Mouse (Mus musculus): ENCODE measurements around the gene Iba57.
"Not testable (repeated sequence)": the region's sequence is repeated elsewhere in the genome, so short reads cannot be mapped to it uniquely, and the experiment has no call there.

Gene Iba57

DNA sequence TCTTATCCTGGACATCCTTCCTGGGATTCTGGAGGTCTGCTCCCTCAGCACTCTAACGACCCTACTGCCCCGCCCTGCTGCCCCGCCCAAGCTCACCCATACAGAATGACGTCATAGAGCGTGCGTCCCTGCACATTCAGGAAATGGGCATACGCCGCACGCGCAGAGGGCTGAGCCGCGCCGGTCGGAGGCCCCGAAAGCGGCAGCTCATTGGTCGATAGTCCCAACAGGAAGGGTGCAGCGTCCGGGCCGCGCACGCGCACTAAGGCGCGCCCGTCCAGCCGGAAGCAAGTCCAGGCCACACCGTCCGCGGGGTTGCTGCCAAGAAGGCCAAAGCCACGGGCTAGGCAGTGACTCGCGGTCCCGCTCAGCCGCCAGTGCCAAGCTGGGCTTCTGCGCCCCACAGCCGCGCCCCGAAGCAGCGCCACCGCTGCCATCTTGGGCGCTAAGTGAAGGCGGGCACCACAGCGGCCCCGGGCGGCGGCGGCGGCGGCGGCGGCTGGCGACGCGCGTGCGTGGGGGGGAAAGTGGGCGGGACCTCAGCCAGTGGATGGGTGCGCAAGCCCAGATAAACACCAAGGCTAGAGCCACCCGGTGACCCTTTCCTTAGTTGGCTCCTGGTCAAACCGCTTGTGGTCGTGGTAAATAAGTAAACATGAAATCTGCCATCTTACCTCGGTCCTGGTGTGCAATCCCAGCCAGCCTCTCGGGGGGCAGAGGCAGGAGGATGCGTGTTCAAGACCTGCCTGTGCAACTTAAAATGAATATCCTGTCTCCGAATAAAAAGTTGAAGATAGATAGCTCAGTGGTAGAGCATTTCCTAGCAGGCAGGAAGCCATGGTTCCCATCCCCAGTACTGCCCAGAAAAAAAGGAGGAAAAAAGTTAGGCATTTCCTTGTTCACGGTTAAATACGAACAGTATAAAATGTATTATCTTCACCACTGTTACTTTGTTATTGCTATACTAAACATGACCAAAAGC lies at the start of gene Iba57:
Gene Iba57 (minus strand): TSS at position 485 of the 982 bp plus-strand sequence.
- DNase-seq (ENCODE audit: low read depth) = peak; percentile 93

- no peak for DNase-seq (ENCODE audit: low read depth)
These were observed 49.5 kb upstream of the Iba57 start for GRCm38 (mm10) chr11:59212892-59213494.

GRCm38 (mm10) chr11:59212320-59212719 lies 48.8 kb upstream of the Iba57 start:
- DNase-seq (ENCODE audit: low read depth) = not testable (repeated sequence)

DNA sequence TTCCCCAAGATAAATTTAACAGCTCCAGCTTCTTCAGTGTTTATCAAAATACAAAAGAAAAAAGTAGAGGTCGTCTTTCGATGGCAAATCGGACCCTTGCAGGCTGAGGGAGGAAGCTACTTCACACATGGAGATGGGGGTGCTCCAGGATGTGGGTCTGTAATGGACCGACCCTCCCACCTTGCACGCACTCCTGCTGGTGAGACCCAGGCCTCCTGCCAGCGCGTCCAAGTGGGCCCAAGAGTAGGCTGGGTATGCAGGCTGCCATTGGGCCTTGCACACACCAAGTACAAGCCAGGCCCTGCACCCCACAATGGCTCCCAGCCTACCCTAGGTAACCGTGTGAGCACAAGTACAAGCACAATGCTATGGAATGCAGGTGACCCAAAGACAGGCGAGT lies 48.0 kb upstream of the Iba57 start:
- DNase-seq (ENCODE audit: low read depth) = not testable (repeated sequence)

GRCm38 (mm10) chr11:59210020-59210419 lies 46.5 kb upstream of the Iba57 start:
- DNase-seq (ENCODE audit: low read depth) = no peak

- DNase-seq (ENCODE audit: low read depth) = no peak
These were observed 46.0 kb upstream of the Iba57 start for GRCm38 (mm10) chr11:59209580-59209979.

DNA sequence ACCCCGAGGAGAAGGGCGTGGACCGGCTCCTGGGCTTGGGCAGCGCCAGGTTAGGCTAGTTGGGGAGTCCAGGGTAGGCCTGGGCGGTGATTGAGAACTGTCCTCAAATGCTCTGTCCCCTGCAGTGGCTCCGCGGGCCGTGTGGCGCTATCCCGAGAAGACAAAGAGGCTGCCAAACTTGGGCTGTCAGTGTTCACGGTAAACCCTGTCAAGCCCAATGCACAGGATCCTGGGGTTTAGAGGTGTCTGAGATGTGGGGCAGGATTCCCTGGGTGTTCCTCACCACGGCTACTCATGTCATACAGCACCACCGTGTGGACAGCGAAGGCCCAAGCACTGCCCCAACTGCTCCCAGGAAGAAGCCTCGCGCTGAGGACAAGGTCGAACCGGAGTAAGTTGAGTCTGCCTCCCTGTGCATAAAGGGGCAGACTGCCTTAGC lies 45.5 kb upstream of the Iba57 start:
- peak; percentile 77 for DNase-seq (ENCODE audit: low read depth)

DNA sequence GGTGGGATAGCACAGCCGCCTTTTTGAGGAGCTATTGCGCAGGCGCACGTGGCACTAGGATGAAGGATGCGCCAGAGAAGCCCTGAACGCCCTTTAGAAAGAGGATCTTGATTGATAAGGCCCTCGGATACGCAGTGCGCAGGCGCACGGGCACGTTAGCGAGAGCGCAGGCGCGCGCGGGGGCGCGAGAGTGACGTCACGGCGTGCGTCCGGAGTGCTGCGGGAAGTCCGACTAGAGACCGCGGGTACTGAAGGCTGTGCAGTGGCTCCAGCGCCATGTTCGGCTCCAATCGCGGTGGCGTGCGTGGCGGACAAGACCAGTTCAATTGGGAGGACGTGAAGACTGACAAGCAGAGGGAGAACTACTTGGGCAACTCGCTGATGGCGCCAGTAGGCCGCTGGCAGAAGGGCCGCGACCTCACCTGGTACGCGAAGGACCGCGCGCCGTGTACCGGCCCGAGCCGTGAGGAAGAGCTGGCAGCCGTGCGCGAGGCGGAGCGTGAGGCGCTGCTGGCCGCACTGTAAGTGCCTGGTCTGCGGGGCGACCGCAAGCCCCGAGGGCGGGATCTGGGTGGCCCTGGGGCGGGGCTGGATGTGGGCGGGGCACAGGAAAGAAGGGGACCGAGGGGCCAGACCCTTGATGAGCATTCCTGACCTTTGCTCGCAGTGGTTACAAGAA lies 44.8 kb upstream of the Iba57 start, which contains the start of gene 2310033P09Rik:
Gene 2310033P09Rik (plus strand): TSS at position 169 of the 679 bp plus-strand sequence.
- peak; percentile 90 for DNase-seq (ENCODE audit: low read depth)

- DNase-seq (ENCODE audit: low read depth) = peak; percentile 89
These were observed 38.8 kb upstream of the Iba57 start, which contains the start of gene Mrpl55 for GRCm38 (mm10) chr11:59202081-59202995. Gene Mrpl55, plus strand, starts transcription at chr11:59202486.

DNA sequence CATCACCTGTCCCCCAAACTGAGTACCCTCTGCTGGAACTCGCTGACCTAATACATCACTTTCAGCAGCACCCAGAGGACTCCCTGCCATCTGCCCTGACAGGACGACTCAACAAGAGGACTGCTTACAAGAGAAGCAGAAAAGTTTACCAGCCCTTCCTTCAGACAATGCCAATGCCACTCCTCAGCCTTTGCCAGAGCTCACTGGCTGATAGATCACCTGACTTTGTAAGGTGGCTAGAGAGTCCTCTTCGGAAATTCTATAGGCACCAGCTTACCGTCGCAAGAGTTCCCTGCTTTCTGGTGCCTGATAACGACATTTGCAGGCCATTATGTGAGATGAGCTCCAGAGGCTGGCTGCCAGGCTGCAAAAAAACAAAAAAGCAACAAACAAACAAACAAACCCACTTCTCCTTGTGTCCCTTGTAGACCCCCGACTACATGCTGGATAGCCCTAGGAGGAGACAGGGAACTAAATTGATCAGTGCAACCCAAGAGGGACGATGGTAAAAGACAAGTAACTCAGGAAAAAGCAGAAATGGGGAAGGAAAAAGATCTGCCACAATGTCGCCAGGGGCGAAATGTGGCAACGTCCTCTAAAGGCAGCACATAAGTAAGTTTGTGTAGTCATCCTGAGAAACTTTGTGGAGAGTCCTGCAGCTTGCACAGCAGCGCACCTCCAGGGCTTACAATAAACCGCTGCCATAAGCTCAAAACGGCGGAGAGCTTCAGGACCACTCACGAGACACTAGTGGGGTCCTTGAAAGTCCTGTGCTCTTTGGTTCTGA lies 37.9 kb upstream of the Iba57 start:
- peak; percentile 38 for DNase-seq (ENCODE audit: low read depth)

DNA sequence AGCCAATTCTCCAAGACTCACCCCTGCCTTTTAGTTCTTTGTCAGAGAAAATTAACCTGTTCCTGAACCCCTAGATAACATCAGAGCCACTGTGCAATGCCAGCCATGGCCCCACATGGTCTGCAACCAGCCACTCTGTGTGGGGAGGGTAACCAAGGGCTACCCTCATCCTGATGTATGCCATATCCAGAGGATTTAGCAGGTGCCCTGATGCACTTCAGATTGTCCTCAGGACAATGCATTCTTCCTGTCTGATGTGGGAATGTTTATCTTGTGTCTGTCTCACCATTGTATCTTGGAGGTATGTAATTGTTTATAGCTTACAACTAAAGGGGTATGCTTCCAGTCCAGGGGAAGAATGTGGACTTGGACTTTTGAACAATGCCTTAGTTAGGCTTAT lies 32.7 kb upstream of the Iba57 start:
- DNase-seq (ENCODE audit: low read depth) = no peak

DNA sequence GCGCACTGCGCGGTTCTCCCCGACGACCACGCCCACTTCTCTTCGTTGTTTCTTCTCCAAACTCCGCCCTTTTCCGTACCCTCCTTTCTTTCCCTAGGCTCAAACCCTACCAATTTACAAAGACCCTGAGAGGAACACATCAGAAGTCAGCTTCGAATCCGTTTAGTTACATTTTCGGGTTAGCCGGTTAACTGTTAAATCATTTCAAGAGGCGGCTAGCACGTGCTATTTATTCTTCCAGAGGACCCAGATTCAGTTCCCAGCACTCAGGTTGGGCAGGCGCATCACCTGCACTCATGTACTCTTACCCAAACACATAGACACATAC lies 28.5 kb upstream of the Iba57 start, which contains the start of gene Guk1:
Gene Guk1 (minus strand): TSS at position 154 of the 328 bp plus-strand sequence.
- no peak for DNase-seq (ENCODE audit: low read depth)

DNA sequence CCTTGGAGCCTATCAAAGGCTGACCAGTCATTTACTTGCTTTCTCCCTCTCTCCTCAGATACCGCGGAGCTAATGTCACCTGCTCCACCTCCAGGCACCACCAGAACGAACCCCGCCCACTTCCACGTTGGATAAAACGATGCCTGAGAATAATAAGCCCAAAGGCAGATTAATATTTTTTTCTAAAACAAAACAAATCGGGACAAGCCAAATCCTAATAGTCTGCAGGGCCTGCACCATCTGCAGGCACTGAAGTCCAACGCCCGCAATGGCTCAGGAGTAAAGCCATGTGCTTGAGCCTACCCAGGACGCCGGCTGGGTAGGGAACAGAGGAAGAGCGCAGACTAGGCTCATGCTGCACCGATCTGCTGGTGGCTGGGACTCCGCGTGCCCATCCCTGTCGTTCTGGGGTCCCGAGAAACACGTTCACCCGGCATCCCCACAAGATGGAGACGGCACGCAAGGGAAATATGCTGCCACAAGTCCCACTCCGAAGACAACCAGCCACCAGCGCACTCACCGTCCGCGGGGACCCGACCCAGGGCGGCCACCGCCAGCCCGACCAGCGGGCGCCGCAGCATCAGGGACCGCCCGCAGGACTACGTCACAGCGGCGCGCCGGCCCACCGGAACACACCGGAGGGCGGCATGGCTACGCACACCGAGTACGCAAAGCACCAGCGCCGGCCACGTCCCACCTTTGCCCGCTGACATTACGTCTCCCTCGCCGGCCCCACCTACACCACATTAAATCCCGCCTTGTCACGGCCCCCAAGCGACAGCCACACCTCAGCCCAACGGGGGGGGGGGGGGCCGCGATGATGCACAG lies 27.9 kb upstream of the Iba57 start:
- peak; percentile 79 for DNase-seq (ENCODE audit: low read depth)

DNA sequence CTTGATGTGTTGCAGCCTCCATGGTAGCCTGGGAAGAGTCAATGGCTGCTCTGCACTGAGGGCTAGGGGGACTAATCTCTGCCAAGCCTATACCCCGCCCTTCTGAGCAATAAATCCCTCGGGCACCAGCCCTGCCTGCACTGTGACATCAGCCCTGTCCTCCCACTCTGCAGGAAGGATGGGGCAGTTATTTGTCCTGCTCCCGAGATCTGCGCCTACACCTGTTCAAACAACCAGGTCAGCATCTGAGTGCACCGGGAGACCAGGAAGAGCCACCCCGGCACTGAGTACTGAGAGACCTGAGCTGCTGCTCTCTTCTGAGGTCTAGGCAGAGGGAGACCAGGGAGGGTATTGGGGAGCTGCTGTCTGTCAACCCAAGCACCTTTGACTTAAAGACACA lies 24.2 kb upstream of the Iba57 start:
- DNase-seq (ENCODE audit: low read depth) = no peak

GRCm38 (mm10) chr11:59185490-59185889 lies 22.0 kb upstream of the Iba57 start:
- no peak for DNase-seq (ENCODE audit: low read depth)

- no peak for DNase-seq (ENCODE audit: low read depth)
These were observed 20.3 kb upstream of the Iba57 start for GRCm38 (mm10) chr11:59183821-59184220.

- no peak for DNase-seq (ENCODE audit: low read depth)
These were observed 19.4 kb upstream of the Iba57 start, which contains the start of gene Gjc2 for GRCm38 (mm10) chr11:59182864-59183331. Gene Gjc2, minus strand, starts transcription at chr11:59183213.

- DNase-seq (ENCODE audit: low read depth) = no peak
These were observed 13.4 kb upstream of the Iba57 start for GRCm38 (mm10) chr11:59176921-59177320.

DNA sequence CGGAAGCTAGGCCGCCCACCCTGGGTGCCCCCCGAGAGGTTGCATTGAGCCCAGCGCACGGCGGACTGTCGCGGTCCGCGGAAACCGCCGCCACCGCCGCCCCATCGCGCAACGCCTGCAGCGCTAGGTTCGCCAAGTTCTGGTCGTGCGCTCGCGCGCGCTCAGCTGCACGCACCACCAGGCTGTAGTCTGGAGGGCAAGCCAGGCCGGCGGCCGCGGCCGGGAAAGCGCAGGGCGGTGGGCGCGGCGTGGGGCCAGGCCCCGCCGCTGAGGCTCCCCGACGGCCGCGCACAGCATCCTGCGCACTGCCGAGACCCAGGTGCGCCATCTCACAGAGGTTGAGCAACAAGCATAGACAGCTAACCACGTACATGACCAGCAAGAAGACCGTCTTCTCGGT lies 12.9 kb upstream of the Iba57 start:
- DNase-seq (ENCODE audit: low read depth) = no peak
